Mouse (Mus musculus) right cerebral cortex, postnatal 10 days (tissue): Measurements from ENCODE around the gene Uqcc2.

Experiments
- DNase-seq, 2 experiments: peaks; one replicate each; pipeline ENCODE4 v3.0.0; 2021; ENCODE audit warnings: low spot score in 2 of 2

The Uqcc2 gene

DNA sequence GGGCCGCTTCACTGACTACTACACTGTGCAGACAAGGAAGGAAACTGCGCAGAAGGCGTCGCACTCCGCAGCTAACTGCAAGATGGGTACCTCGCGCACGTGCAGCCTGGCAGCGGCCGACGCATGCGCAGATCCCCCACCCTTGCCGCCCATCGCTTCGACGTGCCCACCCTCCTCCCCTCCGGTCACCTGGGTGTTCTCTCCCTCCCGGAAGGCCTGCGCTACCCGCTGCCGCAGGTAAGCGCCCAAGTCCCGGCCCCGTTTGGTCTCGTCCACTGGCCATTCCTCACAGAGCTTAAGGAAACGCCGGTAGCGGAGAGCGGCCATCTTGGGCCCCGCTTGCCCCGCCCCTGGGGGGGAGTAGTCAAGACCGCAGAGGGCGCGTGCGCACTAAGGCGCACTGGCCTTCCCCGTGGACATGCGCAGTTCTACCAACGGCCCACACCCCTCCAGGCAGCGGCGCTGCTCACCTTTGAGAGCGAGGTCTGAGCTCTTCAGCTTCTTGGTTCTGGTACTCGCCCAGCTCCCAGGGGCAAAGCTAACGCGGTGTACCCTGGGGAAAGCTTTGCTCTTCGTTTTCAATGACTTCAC, at the start of gene Uqcc2:
Uqcc2 (minus strand) TSS at position 366 of the 591 bp plus-strand sequence.
- peak; percentile 97 to 98 for DNase-seq

GRCm38 (mm10) chr17:27182401-27182800, 48.7 kb upstream of the Uqcc2 start:
- peak in 1 of 2 experiments; percentile 29 for DNase-seq

DNA sequence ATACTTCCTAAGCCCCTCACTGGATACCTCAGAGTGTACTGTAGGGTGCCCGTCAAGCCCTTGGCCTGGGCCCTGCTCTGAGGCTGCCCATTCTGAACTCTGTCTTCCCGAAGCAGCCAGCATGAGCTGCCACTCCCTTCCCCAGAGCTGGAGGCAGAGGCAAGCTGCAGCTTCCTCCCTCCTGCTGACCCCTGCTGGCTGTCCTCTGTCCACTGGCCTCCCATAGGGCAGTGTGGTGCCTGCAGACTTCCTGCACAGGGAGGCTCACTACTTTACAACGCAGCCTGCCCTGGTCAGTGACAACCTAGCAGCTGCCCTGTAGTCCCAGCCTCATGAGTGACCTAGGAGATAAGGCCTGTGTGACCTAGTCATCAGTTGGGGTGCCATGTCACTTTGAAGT, 48.0 kb upstream of the Uqcc2 start:
- no peak for DNase-seq

DNA sequence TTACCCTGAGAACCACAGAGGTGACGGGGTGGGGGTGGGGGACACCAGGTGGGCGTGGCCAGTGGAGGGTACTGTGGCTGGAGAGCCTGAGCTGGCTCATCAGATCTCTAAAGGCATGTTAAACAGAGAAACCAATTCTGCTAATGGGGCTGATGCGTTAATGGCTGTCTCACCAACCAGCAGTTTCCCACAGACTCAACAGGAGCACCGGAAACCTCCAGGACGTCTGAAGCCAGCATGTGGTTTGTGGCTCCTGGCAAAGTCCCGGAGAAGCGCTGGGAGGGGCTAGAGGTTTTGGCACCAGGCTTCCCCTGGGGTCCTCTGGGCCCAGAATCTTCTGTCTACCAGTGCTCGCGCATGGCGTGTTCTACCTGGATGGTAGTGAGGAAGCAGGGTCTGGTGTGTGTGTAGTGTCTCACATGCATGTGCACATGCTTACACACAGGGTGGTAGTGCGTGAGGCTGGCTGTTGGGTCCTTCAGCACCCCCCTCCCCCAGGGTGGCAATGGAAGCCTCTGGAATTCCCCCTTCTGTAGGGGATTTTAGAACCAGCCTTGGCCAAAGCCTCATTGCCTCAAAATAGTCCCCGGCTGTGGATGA, 46.1 kb upstream of the Uqcc2 start:
- DNase-seq = no peak

DNA sequence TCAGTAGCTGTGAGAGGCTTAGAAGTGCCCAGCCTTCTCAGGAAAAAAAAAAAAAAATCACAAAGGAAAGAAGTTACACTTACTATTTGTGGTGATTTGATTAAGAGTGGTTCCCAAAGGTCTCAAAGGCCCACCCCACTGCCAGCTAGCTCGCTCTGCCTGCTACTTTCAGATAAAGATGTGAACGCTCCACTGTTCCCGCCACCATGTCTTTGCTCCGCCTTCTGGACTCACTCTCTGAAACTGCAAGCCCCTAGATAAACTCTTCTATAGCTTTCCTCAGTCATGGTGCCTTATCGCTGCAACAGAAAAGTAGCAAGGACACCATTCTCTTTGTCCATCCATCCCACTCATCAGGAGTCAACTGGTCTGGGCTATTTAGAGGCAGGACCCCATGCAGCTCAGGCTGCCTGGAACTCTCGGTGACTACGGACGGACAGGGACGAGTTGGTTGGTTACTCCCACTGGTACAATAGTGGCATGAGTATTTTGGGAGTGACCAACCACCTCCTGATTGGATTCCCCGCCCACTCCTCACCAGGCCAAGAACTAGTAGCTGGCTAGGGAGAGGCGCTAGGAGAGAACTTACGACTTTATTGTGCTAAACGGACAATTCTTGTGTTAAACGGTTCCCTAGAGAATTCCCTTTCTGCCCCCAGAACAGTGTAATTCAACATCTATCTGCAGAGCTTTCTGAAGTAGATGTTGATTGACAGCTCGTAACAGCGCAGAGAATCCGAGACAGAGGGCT, 44.9 kb upstream of the Uqcc2 start:
- no peak for DNase-seq

- no peak for DNase-seq
Measured at GRCm38 (mm10) chr17:27178019-27178418, 44.3 kb upstream of the Uqcc2 start.

DNA sequence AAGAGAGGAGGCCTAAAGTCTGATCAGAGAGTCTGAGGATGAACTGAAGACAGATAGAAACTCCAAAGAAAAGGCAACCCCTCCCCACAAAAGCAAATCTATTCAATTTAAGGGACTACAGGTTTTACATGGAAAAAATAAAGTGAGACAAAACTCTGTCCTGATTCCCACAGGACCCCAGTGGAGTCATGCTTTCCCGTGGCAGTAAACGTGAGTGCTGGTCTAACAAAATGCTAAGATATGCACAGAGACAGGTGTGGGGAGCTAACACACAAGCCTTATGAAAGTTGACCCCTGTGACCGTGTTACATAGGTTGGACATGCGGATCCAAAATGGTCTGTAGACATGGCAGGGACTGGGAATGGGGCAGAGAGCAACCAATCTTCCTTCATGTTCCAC, 43.0 kb upstream of the Uqcc2 start:
- no peak for DNase-seq

GRCm38 (mm10) chr17:27176287-27176686, 42.6 kb upstream of the Uqcc2 start:
- DNase-seq = no peak

DNA sequence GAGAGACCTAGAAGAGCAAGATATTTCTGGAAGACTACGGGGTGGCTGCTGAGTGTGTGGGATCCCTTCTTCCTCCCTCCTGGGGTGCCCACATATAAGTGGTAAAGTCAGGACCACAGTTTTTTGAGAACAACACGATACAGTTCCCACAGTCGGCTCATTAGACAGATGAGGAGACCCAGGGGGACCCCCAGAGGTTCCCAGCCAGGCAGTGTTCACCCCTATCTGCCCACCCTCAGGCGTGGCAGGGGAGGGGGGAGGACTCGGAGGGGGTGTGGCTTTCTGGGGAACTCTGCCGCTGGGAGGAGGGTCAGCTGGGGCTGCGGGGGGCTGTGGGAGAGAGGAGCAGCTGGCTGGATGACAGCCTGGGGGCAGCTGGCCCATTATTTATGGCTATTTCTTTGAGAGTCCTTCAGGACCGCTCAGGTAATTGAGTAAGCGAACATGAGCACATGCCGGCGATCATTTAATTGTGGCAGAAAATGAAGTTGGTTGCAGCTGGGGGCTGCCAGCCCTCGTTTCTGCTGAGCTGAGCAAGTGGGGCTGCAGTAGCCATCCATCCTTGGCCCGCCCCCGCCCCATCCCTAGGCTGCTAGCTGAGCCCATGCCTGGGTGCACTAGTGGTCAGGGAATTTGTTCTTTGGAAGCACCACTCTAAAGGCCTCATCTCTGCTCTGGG, 41.6 kb upstream of the Uqcc2 start:
- DNase-seq = no peak

DNA sequence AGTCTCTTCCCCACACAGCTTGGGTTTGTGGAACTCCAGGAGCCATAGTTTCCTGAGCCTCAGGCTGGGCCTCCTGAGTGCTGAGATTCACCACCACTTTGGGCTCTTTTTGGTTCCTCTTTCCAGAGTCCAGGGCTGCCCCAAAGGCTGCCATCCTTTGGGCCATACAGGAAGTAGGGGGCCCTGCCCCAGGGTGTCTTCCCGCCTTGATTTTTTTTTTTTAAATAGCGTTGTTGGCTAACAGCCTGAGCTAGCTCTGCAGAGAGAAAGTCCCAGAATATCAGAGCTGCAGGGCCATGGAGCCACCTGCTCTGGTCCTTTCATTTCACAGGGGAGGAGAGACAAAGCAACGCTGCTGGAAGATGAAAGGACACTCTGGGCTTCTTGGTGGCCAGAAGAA, 40.0 kb upstream of the Uqcc2 start:
- no peak for DNase-seq

DNA sequence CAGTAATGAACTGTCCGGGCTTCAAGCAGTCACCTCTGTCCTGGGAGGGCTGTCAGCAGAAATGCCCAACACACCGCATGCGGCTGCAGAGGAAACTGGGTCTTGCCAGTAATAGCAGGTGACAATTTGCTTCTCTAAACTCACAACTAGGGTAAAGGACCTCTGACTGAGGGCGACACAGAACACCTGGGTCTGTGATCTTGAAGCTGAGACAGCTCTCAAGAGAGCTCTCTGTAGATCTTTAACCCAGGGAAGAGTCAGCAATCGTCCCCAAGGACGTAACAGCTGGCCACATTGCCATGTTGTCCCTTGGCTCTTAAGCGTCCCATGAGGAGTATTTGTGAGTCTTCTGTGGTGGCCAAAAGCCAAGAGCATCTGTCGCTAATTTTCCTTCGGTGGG, 38.7 kb upstream of the Uqcc2 start:
- no peak for DNase-seq

DNA sequence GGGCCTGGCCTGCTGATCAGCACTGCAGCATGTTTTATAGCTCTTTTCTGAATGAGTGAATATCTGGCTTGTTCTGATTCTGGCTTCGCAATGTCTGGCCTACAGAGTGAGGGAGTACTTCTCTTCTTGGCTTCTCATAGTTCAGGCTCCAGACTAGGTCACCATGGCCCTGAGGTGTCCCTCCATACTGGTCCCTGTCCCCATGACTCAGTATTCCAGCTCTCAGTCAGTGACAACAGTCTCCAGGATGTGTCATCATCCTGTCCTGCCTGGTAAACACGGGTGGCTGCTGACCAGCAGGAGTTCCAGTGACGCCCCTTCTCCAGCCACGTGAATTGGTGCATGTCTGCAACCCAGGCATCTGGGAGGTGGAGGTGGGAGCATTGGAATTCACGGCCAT, 37.4 kb upstream of the Uqcc2 start:
- DNase-seq = no peak

DNA sequence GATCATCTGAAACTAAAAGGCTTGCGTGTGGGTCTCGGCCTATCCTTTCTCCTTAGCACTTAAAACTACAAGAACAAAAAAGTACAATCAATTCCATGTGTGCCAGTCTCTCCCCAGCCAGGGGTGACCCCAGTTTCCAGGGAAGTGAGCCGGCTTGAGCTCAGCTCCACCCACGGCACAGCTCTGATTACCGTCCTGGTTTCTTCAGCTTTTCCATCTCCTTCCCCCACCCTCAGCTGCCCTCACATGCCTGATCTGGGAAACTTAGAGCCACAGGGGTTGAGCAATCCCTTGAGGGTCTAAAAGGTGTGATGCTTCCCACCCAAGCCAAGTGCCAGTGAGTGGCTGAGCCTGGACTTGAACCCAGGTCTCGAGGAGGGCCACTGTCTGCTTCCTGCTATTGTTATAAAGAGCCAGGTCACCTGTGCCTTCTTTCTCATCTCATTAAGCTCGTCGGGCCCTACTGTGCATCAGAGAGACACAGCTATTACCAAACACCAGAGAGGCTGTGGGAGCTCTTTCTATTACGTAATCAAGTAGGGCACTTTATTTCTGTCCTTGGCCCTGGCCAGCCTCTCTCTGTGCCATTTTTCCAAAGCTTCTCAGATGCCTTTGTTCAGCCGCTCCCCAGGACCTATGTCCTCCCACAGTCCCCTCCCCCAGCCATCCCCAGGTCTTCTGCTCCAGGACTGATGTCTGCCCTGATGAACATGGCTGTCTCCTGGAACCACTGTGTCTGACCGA, 36.4 kb upstream of the Uqcc2 start:
- no peak for DNase-seq

GRCm38 (mm10) chr17:27168569-27168968, 34.9 kb upstream of the Uqcc2 start:
- DNase-seq = no peak

DNA sequence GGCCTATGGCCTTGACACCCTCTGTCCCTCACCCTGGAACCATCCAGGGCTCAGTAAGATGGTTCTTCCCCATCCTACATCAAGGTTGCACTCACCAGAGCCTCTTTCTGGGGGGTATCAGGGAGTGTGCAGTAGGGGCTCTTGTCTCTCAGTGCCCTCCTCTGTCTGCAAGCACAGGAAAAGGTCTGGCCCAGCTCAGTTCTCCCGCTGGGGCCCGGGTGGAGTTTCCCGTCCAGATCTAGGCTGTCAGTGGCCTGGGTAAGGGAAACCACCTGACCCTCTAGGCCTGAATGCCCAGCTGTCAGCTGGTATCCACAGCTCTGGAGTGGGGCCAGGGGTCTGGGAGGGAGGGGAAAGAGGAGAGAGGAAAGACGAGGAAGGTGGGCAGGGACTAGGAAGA, 33.8 kb upstream of the Uqcc2 start, which contains the start of gene Ip6k3:
Ip6k3 (minus strand) TSS at position 251 of the 400 bp plus-strand sequence.
- DNase-seq = no peak

GRCm38 (mm10) chr17:27166901-27167300, 33.2 kb upstream of the Uqcc2 start:
- DNase-seq = no peak

DNA sequence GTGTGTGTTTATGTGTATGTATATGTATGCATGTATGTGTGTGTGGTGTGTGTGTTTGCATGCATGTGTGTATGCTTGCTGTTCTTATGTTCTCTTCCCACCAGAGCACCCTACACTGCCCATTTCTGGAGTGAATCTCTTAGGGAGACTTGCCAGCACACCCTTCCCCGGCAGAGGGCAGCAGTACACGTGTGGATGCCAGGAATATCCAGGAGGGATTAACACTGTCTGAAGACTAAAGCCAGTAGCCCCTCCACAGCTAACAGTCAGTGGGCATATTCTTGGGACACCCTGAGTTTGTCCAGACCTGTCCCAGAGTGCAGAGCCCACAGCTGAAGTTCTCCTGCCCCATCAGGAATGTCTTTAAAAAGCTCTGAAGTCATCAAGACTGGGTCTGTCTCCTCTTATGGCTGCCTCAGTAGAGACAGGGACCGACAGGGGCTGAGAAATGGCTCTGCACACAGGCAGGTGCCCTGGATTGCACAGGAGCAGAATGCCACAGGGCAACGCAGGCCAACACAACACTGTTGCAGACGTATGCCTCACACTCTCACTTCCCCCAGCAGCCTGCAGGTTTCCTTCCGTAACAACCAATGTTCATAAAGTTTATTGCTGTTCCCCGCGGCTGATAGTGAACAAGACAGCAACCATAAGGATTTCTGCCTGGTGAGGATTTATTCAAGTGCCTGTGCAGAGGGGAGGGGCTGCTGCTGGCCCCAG, 31.5 kb upstream of the Uqcc2 start:
- DNase-seq = peak; percentile 72 to 79

- DNase-seq = no peak
Measured at GRCm38 (mm10) chr17:27160905-27161304, 27.2 kb upstream of the Uqcc2 start.

DNA sequence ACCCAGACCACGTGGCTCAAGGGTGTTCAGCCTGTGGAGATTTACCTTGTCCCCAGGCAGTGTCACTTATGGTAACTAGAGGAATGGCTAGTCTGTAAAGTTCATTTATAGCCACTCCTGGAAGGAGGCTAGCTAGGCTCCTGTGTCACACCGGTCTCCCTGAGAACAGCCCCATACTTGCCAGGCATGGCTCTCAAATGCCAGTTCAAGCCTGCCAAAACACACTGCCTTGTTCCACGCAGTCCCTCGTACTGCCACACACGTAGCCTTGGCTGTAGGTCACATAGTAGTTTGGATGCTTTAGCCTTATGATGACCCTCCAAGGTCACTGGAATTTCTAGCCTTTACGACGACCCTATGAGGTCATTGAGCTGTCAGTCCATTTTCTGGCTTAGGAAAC, 25.5 kb upstream of the Uqcc2 start:
- no peak for DNase-seq

DNA sequence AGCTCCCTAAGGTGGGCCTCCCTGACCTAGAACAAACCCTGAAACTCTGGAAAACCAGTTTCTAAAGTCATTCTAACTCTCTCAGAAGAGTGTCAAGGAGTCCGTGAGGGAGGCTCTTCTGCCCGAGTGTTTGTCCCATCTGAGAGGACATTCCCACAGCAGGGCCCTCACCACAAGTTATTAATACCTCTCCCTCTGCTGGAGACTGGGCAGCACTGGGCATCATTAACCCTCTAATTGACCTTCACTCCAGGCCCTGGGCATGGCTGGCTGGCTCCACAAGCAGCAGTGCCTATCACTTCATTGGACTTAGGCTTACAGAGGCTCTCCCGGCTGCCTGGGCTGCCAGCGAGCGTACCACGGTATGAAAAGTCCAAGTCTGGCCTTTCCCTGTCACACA, 24.7 kb upstream of the Uqcc2 start:
- DNase-seq = no peak

DNA sequence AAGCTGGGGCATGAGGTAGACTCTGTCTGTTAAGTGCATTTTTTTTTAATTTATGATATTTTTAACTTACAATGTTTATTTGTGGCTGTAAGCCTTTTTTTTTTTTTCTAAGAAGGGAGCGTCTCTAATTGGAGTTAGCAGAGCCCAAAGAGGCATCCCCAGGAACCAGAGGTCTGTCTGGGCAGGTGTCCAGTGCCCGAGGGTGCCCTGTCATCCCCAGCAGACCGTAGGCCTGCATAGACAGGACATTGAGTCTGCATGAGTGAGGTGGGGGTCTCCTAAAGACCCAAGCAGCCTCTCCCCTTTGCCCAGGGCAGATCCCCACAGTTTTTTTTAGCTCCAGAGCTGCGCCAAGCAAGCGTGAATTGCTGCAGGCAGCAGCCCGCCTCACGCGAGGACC, 22.0 kb upstream of the Uqcc2 start:
- no peak for DNase-seq
